Mouse (Mus musculus) ES-E14 (cell line): Measurements from ENCODE around the gene Srek1. TPM values are rescaled to one million over a fixed set of nuclear protein-coding genes. Genes with fewer than 3 reads are reported as not detected.

Experiments used
- DNase-seq: peaks from one replicate; pipeline ENCODE4 v3.0.0-alpha.2; 2013; ENCODE audit warnings: low read depth, low spot score
- H3K27ac ChIP-seq: 2 replicates; pipeline ENCODE4 v1.5.1; 2012; ENCODE audit warnings: low read depth, mild to moderate bottlenecking, low read length, moderate library complexity, mixed read lengths; ENCODE audit not compliant: poor library complexity, insufficient read depth, severe bottlenecking
- H3K36me3 ChIP-seq: 2 replicates; pipeline ENCODE4 v1.6.1; 2012; ENCODE audit warnings: mild to moderate bottlenecking, low read length, moderate library complexity, mixed read lengths; ENCODE audit not compliant: control insufficient read depth, poor library complexity, insufficient read depth, severe bottlenecking
- H3K4me1 ChIP-seq, 2 experiments: fragments of 150-350 bp in 1 of 2; sonication (generic) in 1 of 2; 2 replicates each; pipeline ENCODE4 v1.6.1; 2012; ENCODE audit warnings: low read length in 2 of 2, mild to moderate bottlenecking in 1 of 2, mixed read lengths in 1 of 2; ENCODE audit not compliant: control insufficient read depth in 2 of 2, insufficient read depth in 2 of 2, poor library complexity in 1 of 2
- H3K4me3 ChIP-seq, 2 experiments: fragments of 150-350 bp in 1 of 2; sonication (generic) in 1 of 2; 2 replicates each; pipeline ENCODE4 v1.5.1; 2012; ENCODE audit warnings: low read length in 2 of 2, low read depth in 1 of 2, mild to moderate bottlenecking in 1 of 2, mixed read lengths in 1 of 2; ENCODE audit not compliant: insufficient read depth in 1 of 2, poor library complexity in 1 of 2, severe bottlenecking in 1 of 2
- H3K9ac ChIP-seq: 2 replicates; pipeline ENCODE4 v1.6.1; 2012; ENCODE audit warnings: low read depth, mild to moderate bottlenecking, low read length, mixed read lengths; ENCODE audit not compliant: poor library complexity, insufficient read depth, severe bottlenecking
- H3K9me3 ChIP-seq: fragments of 150-350 bp; sonication (generic); 2 replicates; pipeline ENCODE4 v1.6.1; 2012; ENCODE audit warnings: low read depth, mild to moderate bottlenecking, low read length; ENCODE audit not compliant: control insufficient read depth, insufficient read depth
- CHD2 ChIP-seq: IDR thresholded peaks from 2 replicates; pipeline ENCODE4 v1.6.1; 2014; ENCODE audit warnings: mild to moderate bottlenecking, low read depth, low read length, inconsistent platforms
- HCFC1 ChIP-seq: IDR thresholded peaks from 2 replicates; pipeline ENCODE4 v1.6.1; 2012; ENCODE audit warnings: low read length, inconsistent platforms, borderline replicate concordance; ENCODE audit not compliant: insufficient read depth
- MAFK ChIP-seq: IDR thresholded peaks from 2 replicates; pipeline ENCODE4 v1.6.1; 2014; ENCODE audit warnings: mild to moderate bottlenecking, low read depth, low read length, inconsistent platforms; ENCODE audit not compliant: insufficient read depth
- ZC3H11A ChIP-seq: IDR thresholded peaks from 2 replicates; pipeline ENCODE4 v1.6.1; 2012; ENCODE audit warnings: low read depth, mild to moderate bottlenecking, inconsistent platforms, low read length, borderline replicate concordance
- ZNF384 ChIP-seq: IDR thresholded peaks from 2 replicates; pipeline ENCODE4 v1.6.1; 2012; ENCODE audit warnings: low read depth, low read length, inconsistent platforms
- in situ Hi-C, 2 experiments: fragments of 600-800 bp; cut with MboI; formaldehyde crosslinking; loops; one replicate each; pipeline ENCODE4 v1.15.1; 2025; ENCODE audit warnings: low sequenced_read_pairs in 2 of 2, inconsistent platforms in 1 of 2; ENCODE audit not compliant: unreplicated experiment in 2 of 2
- total RNA-seq: library from RNA; depleted of rRNA; stranded (reverse); fragments of 300-350 nt; gene quantifications from 2 replicates; pipeline ENCODE4 v1.2.3, GENCODE M21; 2012

Gene Srek1
- total RNA-seq, 1 experiment: 63.1 TPM

- Histone ChIP-seq H3K4me3 (no peak overlapping the region), H3K4me1 (no peaks in the 10 kb centered on the region), H3K9ac (no peak overlapping the region), H3K27ac (no peak overlapping the region), H3K36me3 (no peaks in the 10 kb centered on the region), H3K9me3 (no peaks in the 10 kb centered on the region)
- peak; percentile 40 for DNase-seq
- TF ChIP-seq MAFK: no peak
- TF ChIP-seq ZC3H11A: no peak
- TF ChIP-seq CHD2: no peak
- TF ChIP-seq HCFC1: no peak
- no peak for TF ChIP-seq ZNF384
- in situ Hi-C loops: no loop called here
Measured at GRCm38 (mm10) chr13:103779922-103780585, 5.6 kb upstream of the Srek1 start.

- in situ Hi-C loops: no loop called here
- no peak for DNase-seq
- Histone ChIP-seq H3K9me3 (no peaks in the 10 kb centered on the region), H3K9ac (no peak overlapping the region), H3K4me1 (0 out of 4 replicates have a peak, but pooled peaks cover 0 to 3% of the 10 kb centered on the region in 2 experiments), H3K36me3 (no peaks in the 10 kb centered on the region), H3K4me3 (no peak overlapping the region), H3K27ac (no peak overlapping the region)
- TF ChIP-seq HCFC1: no peak
- no peak for TF ChIP-seq ZNF384
- TF ChIP-seq ZC3H11A: no peak
- TF ChIP-seq CHD2: no peak
- TF ChIP-seq MAFK: no peak
Measured at GRCm38 (mm10) chr13:103777126-103777525, 2.7 kb upstream of the Srek1 start.

GRCm38 (mm10) chr13:103773407-103774118, 845 bp downstream of the Srek1 start:
- Histone ChIP-seq H3K4me3 (peak overlapping the region; percentile 89 to 94), H3K4me1 (0 out of 4 replicates have a peak, but pooled peaks cover 0 to 3% of the 10 kb centered on the region in 2 experiments), H3K36me3 (no peaks in the 10 kb centered on the region), H3K27ac (peak overlapping the region; percentile 98), H3K9ac (peak overlapping the region; percentile 99), H3K9me3 (no peaks in the 10 kb centered on the region)
- TF ChIP-seq ZNF384: peak; percentile 95
- TF ChIP-seq HCFC1: no peak
- DNase-seq: peak; percentile 40
- in situ Hi-C loops: no loop called here

- no peak for DNase-seq
- no peak for TF ChIP-seq MAFK
- TF ChIP-seq CHD2: no peak
- TF ChIP-seq ZC3H11A: no peak
- no peak for TF ChIP-seq HCFC1
- no peak for TF ChIP-seq ZNF384
Measured at GRCm38 (mm10) chr13:103772917-103773316, 1.5 kb downstream of the Srek1 start.

More at GRCm38 (mm10) chr13:103772917-103773316, 1.5 kb downstream of the Srek1 start:
- Histone ChIP-seq H3K4me1 (0 out of 4 replicates have a peak, but pooled peaks cover 0 to 3% of the 10 kb centered on the region in 2 experiments), H3K9ac (no peak overlapping the region), H3K27ac (no peak overlapping the region), H3K36me3 (no peaks in the 10 kb centered on the region; the same call in 1 of the 2 replicates), H3K4me3 (peak overlapping the region; percentile 25 to 89; a peak in 3 of 4 replicates), H3K9me3 (no peaks in the 10 kb centered on the region)
- in situ Hi-C loops: no loop called here
